Mouse (Mus musculus) lung, embryonic 14.5 days (tissue): ENCODE measurements around the gene C8b. TPM values are rescaled to one million over a fixed set of nuclear protein-coding genes. Genes with fewer than 3 reads are reported as not detected.

Experiments used
- ATAC-seq: fragments of 200-750 bp; cut with Nextera tagmentation; 2 replicates; pipeline ENCODE4 v1.8.0; 2017; ENCODE audit warnings: mild to moderate bottlenecking, moderate TSS enrichment, moderate library complexity; ENCODE audit not compliant: insufficient read depth
- DNase-seq: peaks from one replicate; pipeline ENCODE4 v3.0.0-alpha.2; 2015
- H3K27ac ChIP-seq: fragments of 300-500 bp; sonication (generic); 2 replicates; pipeline ENCODE4 v1.5.1; 2014; ENCODE audit warnings: low read depth, mild to moderate bottlenecking, moderate library complexity
- H3K27me3 ChIP-seq: fragments of 300-500 bp; sonication (generic); 2 replicates; pipeline ENCODE4 v1.6.1; 2014; ENCODE audit warnings: low read length, control low read depth; ENCODE audit not compliant: insufficient read depth
- H3K36me3 ChIP-seq: fragments of 300-500 bp; sonication (generic); 2 replicates; pipeline ENCODE4 v1.6.1; 2014; ENCODE audit warnings: control low read depth; ENCODE audit not compliant: insufficient read depth
- H3K4me1 ChIP-seq: fragments of 300-500 bp; sonication (generic); 2 replicates; pipeline ENCODE4 v1.6.1; 2014; ENCODE audit warnings: antibody characterized with exemption, control low read depth; ENCODE audit not compliant: insufficient read depth
- H3K4me2 ChIP-seq: fragments of 300-500 bp; sonication (generic); 2 replicates; pipeline ENCODE4 v1.6.1; 2014; ENCODE audit warnings: mild to moderate bottlenecking
- H3K4me3 ChIP-seq: fragments of 300-500 bp; sonication (generic); 2 replicates; pipeline ENCODE4 v1.5.1; 2014; ENCODE audit warnings: low read depth, low read length
- H3K9ac ChIP-seq: fragments of 300-500 bp; sonication (generic); 2 replicates; pipeline ENCODE4 v1.6.1; 2014
- H3K9me3 ChIP-seq: fragments of 300-500 bp; sonication (generic); 2 replicates; pipeline ENCODE4 v1.6.1; 2016; ENCODE audit warnings: low read depth, low read length, control low read depth
- CTCF ChIP-seq: IDR thresholded peaks from 2 replicates; pipeline ENCODE4 v1.5.1; 2016; ENCODE audit warnings: antibody characterized with exemption, low read depth
- WGBS: fragments of 180-500 bp; shearing (Covaris S2); extraction: QIAGEN DNeasy Blood & Tissue Kit; methylation state at CpG from one replicate; pipeline ENCODE4 v1.1.7; 2014; 5-methylcytosine and 5-hydroxymethylcytosine counted together
- polyA plus RNA-seq: library from polyadenylated mRNA; unstranded; fragments of >200 nt; fragmentation: Nextera tagmentation; extraction: Ambion mirVana; gene quantifications from 2 replicates; pipeline ENCODE4 v1.2.1, GENCODE M21; 2014

Gene C8b
- polyA plus RNA-seq, 1 experiment from 2014 or later = not detected

DNA sequence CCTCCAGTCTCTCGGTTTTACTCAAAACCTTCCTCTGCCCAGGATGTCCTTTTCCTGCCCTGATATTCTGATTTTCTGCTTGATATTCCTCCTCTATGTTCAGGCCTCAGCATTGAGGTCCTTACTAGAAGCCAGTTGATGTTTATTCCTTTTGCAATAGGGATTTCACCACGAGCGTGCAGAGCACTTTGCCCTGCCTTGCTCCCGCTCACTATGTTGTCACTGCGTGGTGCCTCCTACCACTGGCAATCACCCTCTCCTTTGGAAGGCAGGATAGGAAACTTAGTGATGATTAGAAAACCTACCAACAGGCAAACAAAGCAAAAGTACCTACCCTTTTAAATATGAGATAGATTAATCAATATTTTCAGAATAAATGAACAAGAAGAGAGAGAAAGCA, 13.3 kb downstream of the C8b start:
- DNase-seq (no peak), ATAC-seq (no peak)
- Histone ChIP-seq H3K4me3 (no peak overlapping the region), H3K4me2 (no peak overlapping the region), H3K36me3 (no peaks in the 10 kb centered on the region), H3K27ac (no peak overlapping the region), H3K4me1 (no peaks in the 10 kb centered on the region), H3K9ac (no peak overlapping the region), H3K27me3 (no peaks in the 10 kb centered on the region), H3K9me3 (no peaks in the 10 kb centered on the region)
- WGBS = 78% methylated on average over 5 of the region's 5 CpGs
- no peak for TF ChIP-seq CTCF

DNA sequence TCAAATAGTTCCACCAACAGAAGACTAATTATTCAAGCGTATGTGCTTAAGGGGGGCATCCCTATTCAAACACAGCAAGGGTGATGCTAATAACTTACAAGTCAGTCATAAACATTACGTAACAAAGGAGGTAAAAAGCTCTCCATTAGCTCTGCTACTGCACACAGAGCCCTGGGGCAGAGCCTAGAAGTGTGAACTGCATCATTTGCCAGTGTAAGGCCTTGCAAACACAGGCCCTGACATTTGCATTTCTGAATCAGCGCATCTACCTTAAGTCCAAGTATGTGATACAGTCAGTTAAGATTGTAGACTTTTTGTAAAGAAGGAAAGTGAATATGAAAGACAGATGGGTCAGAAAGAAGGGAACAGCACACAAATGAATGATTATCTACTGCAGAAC, 15.3 kb downstream of the C8b start:
- Histone ChIP-seq H3K27me3 (no peaks in the 10 kb centered on the region), H3K9ac (no peak overlapping the region), H3K27ac (no peak overlapping the region), H3K4me3 (no peak overlapping the region), H3K4me1 (no peaks in the 10 kb centered on the region), H3K9me3 (no peaks in the 10 kb centered on the region), H3K4me2 (no peak overlapping the region), H3K36me3 (no peaks in the 10 kb centered on the region)
- 87% methylated on average over 3 of the region's 3 CpGs for WGBS
- ATAC-seq (no peak), DNase-seq (no peak)
- no peak for TF ChIP-seq CTCF

- ATAC-seq (no peak), DNase-seq (no peak)
- no peaks in the 10 kb centered on the region for H3K27me3 ChIP-seq
Measured at GRCm38 (mm10) chr4:104782346-104782745, 16.2 kb downstream of the C8b start.

GRCm38 (mm10) chr4:104792111-104792510, 26.0 kb downstream of the C8b start:
- H3K4me1 ChIP-seq = no peaks in the 10 kb centered on the region
- H3K9ac ChIP-seq = no peak overlapping the region
- H3K4me3 ChIP-seq = no peak overlapping the region
- TF ChIP-seq CTCF = no peak
- no peaks in the 10 kb centered on the region for H3K27me3 ChIP-seq
- H3K36me3 ChIP-seq = no peaks in the 10 kb centered on the region
- no peak for DNase-seq
- WGBS = 82% methylated on average over 4 of the region's 4 CpGs
- no peak overlapping the region for H3K27ac ChIP-seq
- ATAC-seq = no peak
- H3K9me3 ChIP-seq = no peaks in the 10 kb centered on the region
- H3K4me2 ChIP-seq = no peak overlapping the region

More at GRCm38 (mm10) chr4:104782346-104782745, 16.2 kb downstream of the C8b start:
- TF ChIP-seq CTCF = no peak
- H3K4me2 ChIP-seq = no peak overlapping the region
- H3K36me3 ChIP-seq = no peaks in the 10 kb centered on the region
- 66% methylated on average over 4 of the region's 4 CpGs for WGBS
- H3K9me3 ChIP-seq = no peaks in the 10 kb centered on the region
- no peak overlapping the region for H3K27ac ChIP-seq
- H3K4me1 ChIP-seq = no peaks in the 10 kb centered on the region
- H3K9ac ChIP-seq = no peak overlapping the region
- H3K4me3 ChIP-seq = no peak overlapping the region

- Histone ChIP-seq H3K27ac (no peak overlapping the region), H3K36me3 (no peaks in the 10 kb centered on the region), H3K4me1 (no peaks in the 10 kb centered on the region), H3K4me2 (no peak overlapping the region), H3K4me3 (no peak overlapping the region), H3K9ac (no peak overlapping the region), H3K9me3 (no peaks in the 10 kb centered on the region), H3K27me3 (no peaks in the 10 kb centered on the region)
- DNase-seq = no peak
- no peak for ATAC-seq
- 76% methylated on average over 9 of the region's 9 CpGs for WGBS
- TF ChIP-seq CTCF = no peak
Measured at GRCm38 (mm10) chr4:104798951-104799350, 32.8 kb downstream of the C8b start.

- TF ChIP-seq CTCF = no peak
- Histone ChIP-seq H3K27me3 (no peaks in the 10 kb centered on the region), H3K4me1 (no peaks in the 10 kb centered on the region), H3K9ac (no peak overlapping the region), H3K4me2 (no peak overlapping the region), H3K9me3 (no peaks in the 10 kb centered on the region), H3K4me3 (no peak overlapping the region), H3K27ac (no peak overlapping the region), H3K36me3 (no peaks in the 10 kb centered on the region)
- ATAC-seq = no peak
- no peak for DNase-seq
- 92% methylated on average over 3 of the region's 3 CpGs for WGBS
Measured at GRCm38 (mm10) chr4:104801625-104802024, 35.5 kb downstream of the C8b start.

GRCm38 (mm10) chr4:104804100-104804499, 38.0 kb downstream of the C8b start:
- Histone ChIP-seq H3K9me3 (no peaks in the 10 kb centered on the region), H3K27me3 (no peaks in the 10 kb centered on the region), H3K4me2 (no peak overlapping the region), H3K9ac (no peak overlapping the region), H3K27ac (no peak overlapping the region), H3K4me1 (no peaks in the 10 kb centered on the region), H3K4me3 (no peak overlapping the region), H3K36me3 (no peaks in the 10 kb centered on the region)
- no peak for DNase-seq
- 39% methylated on average over 4 of the region's 4 CpGs for WGBS
- ATAC-seq = no peak
- no peak for TF ChIP-seq CTCF
